Mouse (Mus musculus): ENCODE measurements at regions not wholly inside any gene's neighbourhood (a gene's known extent, or its start where the extent isn't known, plus 50 kb on each side); places are given as distances from the start of the nearest gene placed in this dataset.

DNA sequence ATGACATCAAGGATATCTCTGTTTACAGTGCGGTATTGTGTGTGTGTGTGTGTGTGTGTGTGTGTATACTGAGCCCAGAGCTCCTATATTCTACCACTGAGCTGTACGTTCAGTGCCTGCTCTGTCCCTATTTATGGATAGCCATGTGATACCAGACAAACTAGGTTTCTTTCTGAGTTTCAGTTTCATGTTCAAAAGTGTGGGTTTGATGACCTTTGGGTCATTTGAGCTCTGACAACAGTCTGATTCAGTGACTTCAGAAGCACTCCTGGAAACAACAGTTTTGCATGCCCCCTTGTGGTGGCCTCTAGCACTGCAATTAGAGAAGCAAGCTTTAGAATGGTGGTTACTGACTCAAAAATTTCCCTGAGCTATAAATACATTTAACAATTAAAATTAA is 50.9 kb upstream of the Tent2 start:
- H3K4me1 ChIP-seq (ENCODE audit: control insufficient read depth, insufficient read depth, low read length) = no peaks in the 10 kb centered on the region
- H3K36me3 ChIP-seq (ENCODE audit: control insufficient read depth, insufficient read depth, low read length) = no peaks in the 10 kb centered on the region
- no peak overlapping the region for H3K27ac ChIP-seq (ENCODE audit: low read depth, low read length)
- no peaks in the 10 kb centered on the region for H3K9me3 ChIP-seq (ENCODE audit: control insufficient read depth, low read length)
- no peaks in the 10 kb centered on the region for H3K27me3 ChIP-seq (ENCODE audit: control insufficient read depth, insufficient read depth, low read length)
- WGBS = 74% methylated on average over 2 of the region's 2 CpGs
- H3K9ac ChIP-seq (ENCODE audit: low read depth, low read length) = no peak overlapping the region
- peak; percentile 60; the same call in 1 of the 2 replicates for ATAC-seq (ENCODE audit: low FRiP score, low TSS enrichment)
- H3K4me3 ChIP-seq (ENCODE audit: low read length) = no peak overlapping the region
- no peak overlapping the region for H3K4me2 ChIP-seq (replicated peaks; ENCODE audit: low read depth, low read length)

- WGBS = 93% methylated on average over 4 of the region's 4 CpGs
Measured at GRCm38 (mm10) chr13:93248711-93249110, 50.7 kb upstream of the Homer1 start.

More at GRCm38 (mm10) chr13:93248711-93249110, 50.7 kb upstream of the Homer1 start:
- no peak for ATAC-seq (ENCODE audit: low FRiP score, low TSS enrichment)
- H3K4me2 ChIP-seq (replicated peaks; ENCODE audit: low read depth, low read length) = no peak overlapping the region
- H3K27me3 ChIP-seq (ENCODE audit: control insufficient read depth, insufficient read depth, low read length) = no peaks in the 10 kb centered on the region
- H3K27ac ChIP-seq (ENCODE audit: low read depth, low read length) = no peak overlapping the region
- H3K4me1 ChIP-seq (ENCODE audit: control insufficient read depth, insufficient read depth, low read length) = no peaks in the 10 kb centered on the region
- no peak overlapping the region for H3K9ac ChIP-seq (ENCODE audit: low read depth, low read length)
- H3K4me3 ChIP-seq (ENCODE audit: low read length) = no peak overlapping the region
- H3K36me3 ChIP-seq (ENCODE audit: control insufficient read depth, insufficient read depth, low read length) = no peaks in the 10 kb centered on the region
- no peaks in the 10 kb centered on the region for H3K9me3 ChIP-seq (ENCODE audit: control insufficient read depth, low read length)

Data from kidney, embryonic 14.5 days (tissue).